9 mouse cellular contexts compared by ENCODE assay signal in the genomic region with DNA sequence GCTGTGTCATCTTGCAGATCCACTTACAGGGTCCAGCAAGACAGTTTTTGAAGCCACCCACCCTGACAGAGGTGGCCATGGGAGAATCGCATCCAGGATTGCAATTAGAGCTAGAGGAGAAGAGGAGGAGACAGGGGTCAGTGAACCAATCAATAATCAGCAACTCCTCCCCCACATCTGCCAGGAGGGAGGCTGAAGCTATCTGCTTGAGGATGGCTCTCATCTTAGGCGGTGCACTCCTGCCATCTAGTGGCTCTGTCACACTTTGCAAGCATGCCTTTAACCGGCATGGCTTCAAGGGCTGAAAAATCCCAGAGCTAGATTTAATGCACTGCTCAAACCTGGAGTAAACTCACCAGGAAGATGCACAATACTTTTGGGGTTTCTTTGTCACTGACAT.
DNase-seq lines count a peak whose midpoint lies in the region; ATAC-seq and TF ChIP-seq lines count a peak whose summit lies in the region.
"Had no signal": no experiment of that assay in that cellular context is flagged by ENCODE, and none has a peak within 500 bp of the region (broad histone marks: within the 10 kb centered on the region; RNA-seq: fewer than 3 reads in every experiment).

No protein-coding gene starts in this region.

- no peak overlapping the region for H3K4me2 ChIP-seq in heart, postnatal 0 days (ENCODE audit: low read depth, low read length)
- no peak overlapping the region for H3K4me2 ChIP-seq in liver, embryonic 16.5 days (ENCODE audit: low read depth, low read length)

- no peaks in the 10 kb centered on the region for H3K4me1 ChIP-seq in bone marrow, adult 2 months (ENCODE audit: control insufficient read depth, insufficient read depth, low read length)
- H3K4me1 ChIP-seq in embryonic fibroblast, embryonic 13.5 days (ENCODE audit: control insufficient read depth, insufficient read depth, low read length) = peaks cover 5% of the 10 kb centered on the region; the same call in 1 of the 2 replicates
- H3K4me1 ChIP-seq in heart, postnatal 0 days (ENCODE audit: control insufficient read depth, insufficient read depth) = no peaks in the 10 kb centered on the region
- no peaks in the 10 kb centered on the region for H3K4me1 ChIP-seq in liver, embryonic 16.5 days (ENCODE audit: control insufficient read depth, low read depth, low read length)
- H3K4me1 ChIP-seq in thymus, adult 2 months (replicated peaks; ENCODE audit: control insufficient read depth, insufficient read depth, low read length) = no peaks in the 10 kb centered on the region

- peak; percentile 50 for DNase-seq in CD4-positive helper T cell, adult 2 months (ENCODE audit: low read depth, low spot score)
- DNase-seq in heart, postnatal 0 days (ENCODE audit: low spot score) = peak; percentile 47
- peak; percentile 75 to 76 for DNase-seq in kidney, postnatal 25 days
- peak; percentile 37 for DNase-seq in thymus, adult 2 months

- no peak for TF ChIP-seq POLR2A in bone marrow, adult 2 months (IDR thresholded peaks at IDR 0.05; ENCODE audit: borderline replicate concordance, control insufficient read depth, low read depth, low read length)
- TF ChIP-seq POLR2A in embryonic fibroblast, embryonic 13.5 days (IDR thresholded peaks at IDR 0.05; ENCODE audit: low read depth, low read length) = no peak
- TF ChIP-seq POLR2A in thymus, adult 2 months (IDR thresholded peaks at IDR 0.05; ENCODE audit: control insufficient read depth, extremely low read depth, insufficient read depth, low read length, poor library complexity) = no peak

- no peaks in the 10 kb centered on the region for H3K27me3 ChIP-seq in heart, postnatal 0 days (ENCODE audit: control insufficient read depth, insufficient read depth, low read length)
- H3K27me3 ChIP-seq in liver, embryonic 16.5 days (ENCODE audit: control insufficient read depth, insufficient read depth, low read depth, low read length) = no peaks in the 10 kb centered on the region
- H3K27me3 ChIP-seq in thymus, adult 2 months (ENCODE audit: control insufficient read depth, insufficient read depth, low read length) = no peaks in the 10 kb centered on the region

- peak; percentile 41; the same call in 1 of the 2 replicates for ATAC-seq in heart, postnatal 0 days (ENCODE audit: insufficient read depth, low read depth)
- peak; percentile 27; the same call in 1 of the 2 replicates for ATAC-seq in liver, embryonic 16.5 days (ENCODE audit: low read depth)
- ATAC-seq in neutrophil, adult 5-6 weeks (ENCODE audit: extremely low read depth, insufficient number of reproducible peaks, low FRiP score, poor library complexity, severe bottlenecking) = 0 out of 2 replicates have a peak, but pooled peaks have one; percentile 16

- H3K27ac ChIP-seq in bone marrow, adult 2 months (ENCODE audit: control insufficient read depth, insufficient read depth, low read depth, low read length, poor library complexity) = no peak overlapping the region
- H3K27ac ChIP-seq in embryonic fibroblast, embryonic 13.5 days (ENCODE audit: insufficient read depth, low read length) = no peak overlapping the region
- H3K27ac ChIP-seq in heart, postnatal 0 days (ENCODE audit: low read depth) = no peak overlapping the region
- H3K27ac ChIP-seq in liver, embryonic 16.5 days (ENCODE audit: low read length) = no peak overlapping the region
- no peak overlapping the region for H3K27ac ChIP-seq in thymus, adult 2 months (ENCODE audit: control insufficient read depth, insufficient read depth, low read length)

- WGBS in bone marrow, adult 2 months = 7% methylated on average over 3 of the region's 3 CpGs
- 0% methylated on average over 3 of the region's 3 CpGs for WGBS in heart, postnatal 0 days
- 1% methylated on average over 3 of the region's 3 CpGs for WGBS in liver, embryonic 16.5 days (ENCODE audit: insufficient replicate concordance)
- WGBS in thymus, adult 2 months = 4% methylated on average over 3 of the region's 3 CpGs

- no peak overlapping the region for H3K9ac ChIP-seq in heart, postnatal 0 days (replicated peaks; ENCODE audit: low read depth, low read length)
- no peak overlapping the region for H3K9ac ChIP-seq in liver, embryonic 16.5 days (ENCODE audit: low read depth, low read length)

- TF ChIP-seq CTCF in bone marrow, adult 2 months (IDR thresholded peaks at IDR 0.05; ENCODE audit: control insufficient read depth, insufficient read depth, low read length) = peak; percentile 75
- TF ChIP-seq CTCF in embryonic fibroblast, embryonic 13.5 days (IDR thresholded peaks at IDR 0.05; ENCODE audit: borderline replicate concordance, insufficient read depth, low read length) = peak; percentile 96
- peak; percentile 96 for TF ChIP-seq CTCF in heart, postnatal 0 days (IDR thresholded peaks at IDR 0.05; ENCODE audit: low read depth)
- peak; percentile 39; the same call in 1 of the 2 replicates for TF ChIP-seq CTCF in thymus, adult 2 months (IDR thresholded peaks at IDR 0.05; ENCODE audit: borderline replicate concordance, control insufficient read depth, extremely low read depth, insufficient read depth, low read length, poor library complexity)

- H3K4me3 ChIP-seq in bone marrow, adult 2 months (replicated peaks; ENCODE audit: control insufficient read depth, low read depth, low read length) = no peak overlapping the region
- H3K4me3 ChIP-seq in embryonic fibroblast, embryonic 13.5 days (ENCODE audit: insufficient read depth, low read length) = no peak overlapping the region
- no peak overlapping the region for H3K4me3 ChIP-seq in heart, postnatal 0 days (ENCODE audit: low read depth, low read length)
- H3K4me3 ChIP-seq in liver, embryonic 16.5 days (ENCODE audit: low read depth, low read length) = no peak overlapping the region
- H3K4me3 ChIP-seq in thymus, adult 2 months (ENCODE audit: control insufficient read depth, insufficient read depth, low read length) = no peak overlapping the region
- H3K4me3 ChIP-seq: erythroblast, embryonic 14.5 days had no signal

- no peaks in the 10 kb centered on the region for H3K9me3 ChIP-seq in heart, postnatal 0 days (replicated peaks; ENCODE audit: control insufficient read depth, low read length)
- no peaks in the 10 kb centered on the region for H3K9me3 ChIP-seq in liver, embryonic 16.5 days (replicated peaks; ENCODE audit: control insufficient read depth, low read length)

- no peaks in the 10 kb centered on the region for H3K36me3 ChIP-seq in heart, postnatal 0 days (replicated peaks; ENCODE audit: control insufficient read depth, insufficient read depth, low read length)
- no peaks in the 10 kb centered on the region for H3K36me3 ChIP-seq in liver, embryonic 16.5 days (ENCODE audit: control insufficient read depth, insufficient read depth)
- no peaks in the 10 kb centered on the region for H3K36me3 ChIP-seq in thymus, adult 2 months (ENCODE audit: control insufficient read depth, insufficient read depth, low read length)

- TF ChIP-seq EP300 in heart, postnatal 0 days (IDR thresholded peaks at IDR 0.05; ENCODE audit: low read depth) = no peak

Comparison
In these comparisons a context has a peak if more than half of its experiments do, and no peak if none do; other contexts are left out.
1. CTCF ChIP-seq: peak in every context shown above with its lines; median percentile 96 in embryonic fibroblast, embryonic 13.5 days; 96 in heart, postnatal 0 days; 75 in bone marrow, adult 2 months; 39 in thymus, adult 2 months.